Mouse (Mus musculus) right cerebral cortex, postnatal 10 days (tissue): ENCODE measurements around the gene Anapc15-ps.

Experiments
- DNase-seq, 2 experiments: peaks; one replicate each; pipeline ENCODE4 v3.0.0; 2021; ENCODE audit warnings: low spot score in 2 of 2

The Anapc15-ps gene

GRCm38 (mm10) chr10:95669034-95669433, 4.2 kb downstream of the Anapc15-ps start:
- DNase-seq = no peak

- no peak for DNase-seq
These were observed 5.8 kb downstream of the Anapc15-ps start for GRCm38 (mm10) chr10:95667371-95668030.

GRCm38 (mm10) chr10:95666791-95667190, 6.5 kb downstream of the Anapc15-ps start:
- no peak for DNase-seq

- DNase-seq = no peak
These were observed 7.7 kb downstream of the Anapc15-ps start for GRCm38 (mm10) chr10:95665426-95665990.

GRCm38 (mm10) chr10:95664613-95665012, 8.6 kb downstream of the Anapc15-ps start:
- no peak for DNase-seq

- DNase-seq = no peak
These were observed 12.9 kb downstream of the Anapc15-ps start for GRCm38 (mm10) chr10:95660356-95660755.

GRCm38 (mm10) chr10:95659471-95660150, 13.6 kb downstream of the Anapc15-ps start:
- DNase-seq = no peak

GRCm38 (mm10) chr10:95658836-95659343, 14.4 kb downstream of the Anapc15-ps start:
- no peak for DNase-seq

- no peak for DNase-seq
These were observed 16.7 kb downstream of the Anapc15-ps start for GRCm38 (mm10) chr10:95656236-95657225.

- no peak for DNase-seq
These were observed 21.1 kb downstream of the Anapc15-ps start for GRCm38 (mm10) chr10:95652131-95652530.

GRCm38 (mm10) chr10:95648326-95648888, 24.8 kb downstream of the Anapc15-ps start:
- DNase-seq = no peak

- no peak for DNase-seq
These were observed 26.1 kb downstream of the Anapc15-ps start for GRCm38 (mm10) chr10:95647128-95647527.

- no peak for DNase-seq
These were observed 26.7 kb downstream of the Anapc15-ps start for GRCm38 (mm10) chr10:95646576-95646975.

- no peak for DNase-seq
These were observed 29.4 kb downstream of the Anapc15-ps start for GRCm38 (mm10) chr10:95643696-95644360.

- DNase-seq = no peak
These were observed 30.2 kb downstream of the Anapc15-ps start for GRCm38 (mm10) chr10:95643042-95643441.

GRCm38 (mm10) chr10:95641335-95641734, 31.9 kb downstream of the Anapc15-ps start:
- DNase-seq = no peak

- DNase-seq = no peak
These were observed 33.8 kb downstream of the Anapc15-ps start for GRCm38 (mm10) chr10:95639429-95639828.

GRCm38 (mm10) chr10:95634751-95635150, 38.5 kb downstream of the Anapc15-ps start:
- DNase-seq = no peak

GRCm38 (mm10) chr10:95634261-95634660, 39.0 kb downstream of the Anapc15-ps start:
- DNase-seq = no peak

- DNase-seq = no peak
These were observed 41.7 kb downstream of the Anapc15-ps start for GRCm38 (mm10) chr10:95631568-95631967.
